Mouse (Mus musculus) heart, adult 2 months (tissue): ENCODE results near the gene Pnma1.

ENCODE experiments used
- EP300 ChIP-seq: fragments of 200-500 bp; IDR thresholded peaks from 2 replicates; pipeline ENCODE4 v1.6.1; 2011; ENCODE audit warnings: low read depth, low read length, control low read depth; ENCODE audit not compliant: insufficient read depth
- POLR2A ChIP-seq: fragments of 200-500 bp; IDR thresholded peaks from 2 replicates; pipeline ENCODE4 v1.6.1; 2011; ENCODE audit warnings: mild to moderate bottlenecking, low read depth, low read length, control low read depth; ENCODE audit not compliant: insufficient read depth

GRCm38 (mm10) chr12:84132265-84132664 is 16.0 kb downstream of the Pnma1 start:
- TF ChIP-seq EP300, result no peak
- TF ChIP-seq POLR2A, result no peak
